Mouse (Mus musculus) adrenal gland, postnatal 25 days (tissue): ENCODE data around the gene Tmtc1. TPM values are rescaled to one million over a fixed set of nuclear protein-coding genes. Genes with fewer than 3 reads are reported as not detected.

ENCODE experiments used
- DNase-seq: peaks from one replicate; pipeline ENCODE4 v3.0.0; 2021; ENCODE audit warnings: mixed read lengths
- total RNA-seq: library from RNA; stranded (reverse); gene quantifications from 2 replicates; pipeline ENCODE4 v1.2.3, GENCODE M21; 2021

Gene Tmtc1
- total RNA-seq, 1 experiment from 2014 or later: 13.1 TPM

DNA sequence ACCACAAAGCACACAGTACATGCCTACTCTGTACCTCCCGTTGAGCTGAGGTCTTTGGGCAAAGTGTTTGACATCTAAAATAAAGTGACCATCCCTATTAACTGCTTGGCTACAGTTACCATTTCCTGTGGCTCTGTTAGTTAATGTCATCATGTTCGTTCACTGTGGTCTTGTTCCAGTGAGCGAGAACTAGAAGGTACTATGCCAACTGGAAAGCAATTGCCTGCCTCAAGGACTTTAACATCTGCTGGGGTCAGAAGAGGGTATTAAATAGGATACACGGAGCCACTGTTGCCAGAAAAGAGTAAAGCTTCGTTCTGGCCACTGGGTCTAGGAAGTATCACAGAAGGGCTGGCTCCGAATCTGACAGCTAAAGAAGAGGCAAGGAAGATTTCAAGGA is 23.8 kb downstream of the Tmtc1 start:
- no peak for DNase-seq

DNA sequence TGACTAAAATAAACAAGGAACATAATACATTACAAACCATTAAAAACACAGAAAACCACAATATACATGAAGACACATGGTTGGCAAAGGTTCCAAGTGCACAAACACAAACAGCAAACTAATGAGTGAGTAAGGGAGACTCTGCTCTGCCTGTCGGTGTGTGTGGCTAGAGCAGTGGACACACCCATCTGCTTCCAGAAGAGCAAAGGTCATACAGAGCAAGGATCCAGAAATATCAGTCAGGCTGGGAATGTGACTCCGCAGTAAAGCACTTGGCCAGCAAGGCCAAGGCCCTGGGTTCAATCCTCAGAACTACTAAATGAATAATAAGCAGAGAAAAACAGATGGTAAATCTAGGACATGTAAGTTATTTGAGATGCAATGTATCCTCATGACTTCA is 27.6 kb downstream of the Tmtc1 start:
- no peak for DNase-seq

DNA sequence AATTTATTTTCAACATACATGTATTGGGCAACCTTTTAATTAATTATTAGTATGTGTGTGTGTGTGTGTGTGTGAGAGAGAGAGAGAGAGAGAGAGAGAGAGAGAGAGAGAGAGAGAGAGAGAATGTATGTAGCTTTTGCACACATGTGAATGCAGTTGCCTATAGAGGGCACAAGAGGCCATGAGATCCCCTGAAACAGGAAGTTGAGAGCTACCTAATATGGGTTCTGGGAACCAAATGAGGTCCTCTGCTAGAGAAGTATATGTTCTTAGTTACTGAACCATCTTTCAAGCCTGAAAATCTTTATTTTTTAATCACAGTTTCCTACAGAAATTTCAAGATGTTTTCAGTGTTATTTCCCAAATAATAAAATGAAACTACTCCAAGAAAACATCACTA is 30.6 kb downstream of the Tmtc1 start:
- no peak for DNase-seq

DNA sequence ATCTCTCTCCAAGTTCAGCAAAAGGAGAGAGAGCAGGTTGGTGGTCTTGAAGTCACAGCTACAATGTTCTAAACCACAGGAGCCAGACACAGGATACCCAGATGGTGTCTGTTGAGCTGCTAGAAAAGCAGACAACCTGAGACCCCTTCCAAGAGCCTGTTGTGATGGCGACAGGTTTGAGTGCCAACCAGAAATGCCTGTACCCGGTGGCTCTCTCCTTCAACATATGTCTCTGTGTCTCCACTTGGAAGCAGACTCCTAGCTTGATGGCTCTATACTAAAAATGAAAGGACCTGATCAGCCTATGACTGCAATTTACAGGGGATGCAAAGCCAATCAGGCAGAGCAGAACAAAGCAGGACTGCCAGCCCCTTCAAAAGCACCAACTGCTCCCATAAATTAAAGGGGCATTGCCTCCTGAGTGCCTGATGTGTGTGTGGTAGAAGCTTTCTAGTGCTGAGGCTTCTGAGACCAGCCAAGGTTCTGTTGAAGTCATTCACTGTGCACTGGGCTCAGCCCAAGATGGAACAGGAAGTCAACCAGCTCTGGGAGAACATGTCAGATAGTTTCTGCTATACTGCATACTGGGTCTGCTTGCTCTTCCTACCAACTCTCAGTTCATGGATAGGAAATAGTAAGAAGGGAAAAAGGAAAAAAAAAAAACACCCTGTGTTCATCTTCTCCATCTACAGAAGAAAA is 37.2 kb downstream of the Tmtc1 start:
- DNase-seq: no peak

DNA sequence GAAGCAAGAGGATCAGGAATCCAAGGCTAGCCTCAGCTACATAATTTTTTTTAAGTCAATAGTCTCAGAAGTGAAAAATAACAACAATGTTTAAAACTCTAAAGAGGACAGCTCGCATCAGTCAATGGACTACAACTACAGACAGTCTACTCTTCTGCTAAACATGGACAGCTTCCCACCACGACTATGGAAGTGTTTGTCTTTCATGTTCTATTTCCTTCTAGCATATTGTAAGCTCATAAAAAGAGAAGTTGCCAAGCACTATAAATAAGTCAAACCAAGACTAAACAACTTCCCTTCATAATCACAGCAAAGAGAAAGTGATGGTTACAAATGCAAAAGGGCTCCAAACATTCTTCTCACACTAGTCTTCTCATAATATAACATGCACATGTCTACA is 38.6 kb downstream of the Tmtc1 start:
- no peak for DNase-seq

DNA sequence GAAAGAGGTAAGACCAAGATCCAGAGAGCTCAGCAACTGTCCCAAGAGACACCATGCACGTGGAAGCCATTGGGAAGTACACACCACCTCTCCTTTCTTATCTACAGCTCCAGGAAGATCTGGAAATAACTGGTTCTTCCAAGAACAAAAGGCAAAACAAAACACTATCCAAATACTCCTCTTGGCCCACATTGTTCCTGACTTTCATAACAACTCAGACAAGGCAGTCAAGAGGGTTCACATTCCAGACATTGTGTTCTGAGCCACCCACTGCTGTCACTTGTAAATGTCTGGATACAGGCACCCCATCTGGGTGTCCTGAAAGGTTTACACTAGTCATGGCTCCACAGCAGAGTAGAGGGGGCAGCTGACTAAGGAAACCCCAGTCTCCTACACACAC is 39.7 kb downstream of the Tmtc1 start:
- DNase-seq: no peak

DNA sequence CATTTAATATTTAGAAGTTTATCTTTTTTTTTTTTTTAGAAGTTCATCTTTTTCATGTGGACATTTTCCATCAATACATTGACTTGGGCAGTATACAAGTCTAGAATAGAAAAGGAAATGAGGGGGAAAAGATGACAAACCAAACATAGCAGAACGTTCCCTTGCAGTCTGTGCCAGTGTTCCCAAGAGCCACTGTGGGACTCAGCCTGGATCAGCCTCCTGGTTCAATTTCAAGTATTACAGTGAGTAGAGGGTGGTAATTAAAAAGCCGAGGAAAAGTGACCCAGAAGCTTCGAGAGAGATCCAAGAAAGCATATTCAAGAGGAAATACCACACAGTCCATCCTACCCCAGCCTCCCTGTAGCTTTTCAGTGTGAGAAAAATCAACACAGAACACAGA is 40.4 kb downstream of the Tmtc1 start:
- no peak for DNase-seq

DNA sequence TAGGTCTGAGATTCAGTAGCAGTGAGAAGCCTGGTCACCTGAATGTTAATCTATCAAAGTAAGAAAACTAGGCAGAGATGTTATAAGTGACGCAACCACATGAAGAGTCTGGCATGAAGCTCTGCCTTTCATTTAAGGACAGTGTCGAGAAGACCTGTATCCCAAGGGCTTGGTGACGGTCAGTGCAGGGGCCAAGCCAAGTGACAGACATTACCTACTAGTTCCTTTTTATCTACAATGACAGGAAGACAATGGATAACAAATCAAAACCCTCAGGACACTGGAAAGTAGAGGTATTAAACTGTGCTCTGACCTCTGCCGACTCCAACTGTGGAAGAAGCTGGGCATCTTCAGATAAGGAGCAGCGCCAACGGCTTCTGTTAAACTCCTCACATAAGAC is 43.2 kb downstream of the Tmtc1 start:
- DNase-seq: no peak

DNA sequence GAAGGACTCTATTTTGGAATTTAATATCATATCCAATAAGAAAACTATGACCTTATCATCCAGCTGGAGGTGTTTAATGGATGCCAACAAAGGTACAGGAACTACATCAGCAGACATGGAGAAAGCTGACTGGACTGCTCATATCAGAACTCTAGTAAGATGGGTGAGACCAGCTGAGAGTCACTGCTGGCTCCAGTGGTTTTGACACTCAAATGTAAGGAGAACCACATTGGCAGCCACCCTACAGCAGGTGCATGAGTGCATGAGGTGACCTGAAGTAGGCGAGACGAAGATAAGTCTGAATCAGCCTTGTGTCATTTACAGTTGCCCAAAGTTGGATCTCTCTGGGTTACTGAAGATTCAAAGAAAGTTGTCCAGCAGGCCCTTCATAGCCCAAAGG is 44.6 kb downstream of the Tmtc1 start:
- DNase-seq: no peak

DNA sequence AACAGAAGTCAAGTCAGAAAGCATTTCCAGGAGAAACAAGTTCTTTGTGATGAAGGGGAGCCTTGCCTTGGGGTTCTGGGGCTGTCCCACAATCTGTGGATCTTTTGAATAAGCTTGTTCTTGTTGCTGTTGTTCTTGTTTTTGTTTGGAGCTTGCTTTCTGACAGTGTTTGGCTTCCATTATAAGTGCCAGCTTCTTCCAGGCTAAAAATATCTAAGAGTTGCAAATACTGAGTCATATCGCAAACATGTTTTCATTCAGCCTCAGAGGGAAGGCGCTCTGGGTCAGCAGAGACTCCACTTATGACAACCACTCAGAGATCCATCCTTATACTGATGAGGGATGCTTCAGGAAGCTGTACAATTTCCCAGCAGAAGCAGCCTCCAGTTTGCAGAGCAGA is 45.3 kb downstream of the Tmtc1 start:
- DNase-seq: no peak

DNA sequence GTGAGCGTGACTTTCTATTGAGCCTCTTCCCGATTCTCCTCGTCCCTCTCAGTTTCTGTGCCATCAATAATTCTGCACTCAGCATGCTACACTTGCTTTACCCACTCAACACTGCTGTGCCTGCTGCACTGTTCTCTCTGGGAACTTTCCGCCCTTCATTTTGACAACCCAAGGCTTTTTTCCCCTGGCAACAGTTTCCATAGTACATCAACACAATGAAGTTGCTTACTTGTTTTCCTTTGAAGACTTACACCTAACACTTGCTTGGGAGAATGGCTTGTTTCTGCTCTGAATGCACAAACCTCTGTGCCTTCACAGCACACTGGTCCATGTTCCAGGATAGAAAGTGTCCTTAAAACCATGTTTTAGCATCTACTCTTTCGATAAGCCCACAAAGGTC is 46.9 kb downstream of the Tmtc1 start:
- DNase-seq: no peak

DNA sequence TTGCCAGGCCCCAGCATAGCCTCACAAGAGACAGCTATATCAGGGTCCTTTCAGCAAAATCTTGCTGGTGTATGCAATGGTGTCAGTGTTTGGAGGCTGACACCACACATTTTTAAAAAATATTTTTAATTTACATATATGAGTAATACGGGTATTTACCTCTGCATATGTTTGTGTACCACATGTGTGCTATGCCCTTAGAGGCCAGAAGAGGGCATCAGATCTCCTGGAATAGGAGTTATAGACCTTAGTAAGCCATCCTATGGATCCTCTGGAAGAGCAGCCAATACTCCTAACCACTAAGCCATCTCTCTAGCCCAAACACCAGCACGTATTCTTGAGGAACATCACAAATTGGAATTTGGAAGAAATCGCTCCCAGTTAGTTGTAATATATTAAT is 48.9 kb downstream of the Tmtc1 start:
- DNase-seq: no peak

DNA sequence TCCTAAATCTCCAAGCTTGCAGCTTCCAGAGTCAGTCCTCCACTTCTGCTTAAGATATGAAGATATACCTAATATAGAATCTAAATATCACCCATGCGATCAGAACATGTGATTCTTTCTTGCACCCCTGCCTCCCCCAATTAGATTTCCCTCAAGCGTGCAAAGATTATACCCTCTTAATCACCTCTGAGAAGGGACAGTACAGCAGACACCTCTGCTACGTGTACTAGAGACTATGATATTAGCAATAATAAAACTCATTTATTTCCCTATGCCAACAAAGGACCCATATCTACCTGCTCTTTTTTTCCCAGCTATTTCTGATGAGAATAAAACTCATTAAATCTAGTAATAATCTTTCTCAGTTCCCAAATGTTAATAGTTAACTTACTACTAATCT is 49.9 kb downstream of the Tmtc1 start:
- DNase-seq: no peak

DNA sequence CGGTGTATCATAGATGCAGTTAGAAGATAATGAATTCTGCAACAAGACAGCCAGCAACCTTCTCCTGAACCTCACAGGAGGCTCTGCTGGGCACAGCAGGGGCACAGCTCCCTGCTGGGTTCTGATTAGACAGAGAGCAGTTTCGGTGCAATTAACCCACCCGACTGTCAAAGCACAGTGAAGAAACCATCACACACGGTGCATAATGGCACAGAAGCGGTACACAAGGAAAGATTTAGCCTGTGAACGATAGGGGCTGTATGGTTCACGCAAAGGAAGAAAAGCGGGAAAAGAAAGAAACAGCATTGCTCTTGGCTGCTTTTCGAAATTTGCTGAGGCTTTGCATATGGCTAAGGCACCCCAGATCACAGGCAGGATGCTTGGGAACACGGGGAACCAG is 52.0 kb downstream of the Tmtc1 start:
- no peak for DNase-seq

DNA sequence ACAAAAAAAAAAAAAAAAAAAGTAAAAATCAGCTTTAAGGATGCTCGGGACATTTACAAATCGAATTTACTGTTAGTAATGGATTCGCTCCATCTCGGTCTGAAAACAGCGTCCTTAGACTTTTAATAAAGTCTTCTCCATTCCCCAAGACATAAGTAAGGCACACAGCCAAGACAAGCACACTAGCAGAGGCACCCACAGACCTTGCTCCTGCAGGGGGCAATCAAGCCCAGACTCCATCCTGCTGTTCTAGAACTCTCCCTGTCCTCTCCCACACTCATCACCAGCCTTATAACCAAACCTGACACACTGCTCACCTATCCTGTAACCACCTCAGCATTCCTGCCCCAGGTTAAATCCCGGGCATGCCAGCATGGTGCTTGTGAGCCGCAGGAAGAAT is 52.9 kb downstream of the Tmtc1 start:
- DNase-seq: no peak

DNA sequence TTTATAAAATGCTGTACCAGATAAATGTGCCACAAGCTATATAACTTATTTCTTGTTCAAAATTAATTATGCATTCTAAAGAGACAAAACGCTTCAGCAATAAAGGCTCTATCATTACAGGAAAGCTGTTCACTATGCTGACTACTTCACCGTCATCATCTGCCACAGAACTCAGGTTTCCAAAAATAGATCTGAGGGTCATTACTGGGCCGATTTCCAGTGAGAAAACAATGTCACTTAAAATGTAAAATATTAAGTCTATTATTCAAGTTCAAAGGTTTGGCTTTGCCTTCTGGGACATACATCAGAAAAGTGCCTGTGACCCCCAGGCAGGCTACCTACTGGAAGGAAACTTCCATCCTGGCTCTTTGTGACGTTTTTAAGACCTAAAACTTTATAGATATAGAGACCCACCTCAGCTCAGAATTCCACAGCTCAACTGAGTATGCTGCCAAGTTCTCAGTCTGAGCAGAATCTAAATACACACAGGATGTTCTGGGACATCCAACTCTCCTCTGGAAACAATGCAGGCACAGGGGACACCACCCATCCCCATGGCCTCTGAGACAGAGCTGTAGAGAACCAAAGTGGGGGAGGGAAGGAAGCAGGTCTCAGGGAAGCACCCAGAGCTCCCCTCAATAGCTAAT is 53.4 kb downstream of the Tmtc1 start:
- no peak for DNase-seq

DNA sequence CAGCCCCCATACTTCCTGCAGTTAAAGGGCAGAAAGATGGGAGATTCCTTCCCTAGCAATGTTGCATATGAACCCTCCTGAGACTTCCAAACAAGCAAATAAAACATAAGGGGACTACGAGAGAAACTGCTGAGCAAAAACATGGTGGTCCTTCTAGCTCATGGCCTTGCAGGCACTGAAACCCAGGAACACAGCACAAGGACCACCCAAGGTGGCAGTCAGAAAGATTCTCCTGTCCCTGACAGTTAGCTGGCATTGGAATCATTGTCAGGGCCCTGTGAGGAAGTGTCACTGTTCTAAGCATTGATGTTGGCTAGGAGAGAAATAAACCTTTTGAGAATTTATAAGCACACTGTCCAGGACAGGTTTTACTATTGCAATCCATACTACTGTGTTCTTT is 56.2 kb downstream of the Tmtc1 start:
- no peak for DNase-seq

DNA sequence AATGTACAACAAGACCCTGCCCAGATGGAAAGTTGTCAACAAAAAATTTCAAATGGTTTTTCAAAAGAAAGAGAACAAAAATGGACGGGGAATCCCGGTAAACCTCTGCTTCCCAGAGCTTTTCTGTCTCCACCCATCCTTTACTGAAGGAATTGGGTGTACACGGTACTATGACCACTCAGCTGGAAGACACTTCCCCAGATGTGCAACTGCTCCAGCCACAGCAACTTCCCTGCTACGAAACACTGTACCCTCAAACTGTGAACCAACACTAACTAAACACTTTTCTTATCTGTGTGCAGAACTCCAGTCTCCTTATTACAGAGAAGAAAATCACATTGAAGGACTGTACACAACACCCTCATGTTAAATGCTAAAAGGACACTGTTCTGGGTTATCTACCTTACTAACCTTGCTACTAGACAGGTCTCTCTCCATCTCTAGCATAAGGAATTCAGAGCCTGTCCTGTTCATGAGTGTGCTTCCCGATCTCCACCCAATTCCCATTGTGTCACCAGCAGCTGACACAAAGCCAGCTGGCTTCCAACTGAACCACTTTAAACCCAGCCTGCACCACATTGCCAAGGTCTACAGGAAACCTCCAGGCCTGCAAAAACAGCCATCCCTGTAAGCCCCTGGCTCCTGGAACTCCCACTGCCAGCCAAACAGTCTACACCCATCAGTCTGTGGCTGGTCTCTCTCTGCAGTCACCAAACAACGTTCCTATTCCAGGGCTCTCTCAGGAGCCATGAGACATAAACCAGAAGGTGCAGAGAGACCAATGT is 59.9 kb downstream of the Tmtc1 start:
- peak; percentile 56 for DNase-seq

DNA sequence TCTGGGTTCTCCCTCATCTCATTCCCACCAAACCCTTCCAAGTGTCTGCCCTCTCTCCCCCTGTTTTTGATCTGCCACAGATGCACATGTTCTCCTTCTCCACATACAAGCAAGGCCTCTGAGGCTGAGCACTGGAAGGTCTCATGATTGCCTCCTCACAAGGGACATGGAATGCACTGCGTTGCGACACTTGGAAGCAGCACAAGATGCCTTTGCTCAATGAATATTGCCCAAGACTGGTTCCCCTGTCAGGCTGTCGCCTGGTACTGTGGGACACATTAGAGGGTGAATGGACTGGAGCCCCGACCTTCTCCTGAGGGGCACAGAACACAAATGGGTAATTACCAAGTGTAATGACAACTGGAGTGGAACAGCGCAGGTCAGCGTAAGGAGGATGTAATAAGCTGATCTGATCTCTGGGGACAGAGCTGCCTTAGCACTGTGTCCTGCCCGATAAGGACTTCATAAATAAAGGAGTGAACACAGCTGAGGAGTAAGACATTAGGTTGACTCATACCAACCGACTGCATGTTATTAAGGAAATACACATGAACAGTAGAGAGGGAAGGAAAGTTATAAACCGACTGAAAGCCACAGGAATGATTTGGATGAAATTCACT is 62.9 kb downstream of the Tmtc1 start:
- DNase-seq: peak; percentile 21

DNA sequence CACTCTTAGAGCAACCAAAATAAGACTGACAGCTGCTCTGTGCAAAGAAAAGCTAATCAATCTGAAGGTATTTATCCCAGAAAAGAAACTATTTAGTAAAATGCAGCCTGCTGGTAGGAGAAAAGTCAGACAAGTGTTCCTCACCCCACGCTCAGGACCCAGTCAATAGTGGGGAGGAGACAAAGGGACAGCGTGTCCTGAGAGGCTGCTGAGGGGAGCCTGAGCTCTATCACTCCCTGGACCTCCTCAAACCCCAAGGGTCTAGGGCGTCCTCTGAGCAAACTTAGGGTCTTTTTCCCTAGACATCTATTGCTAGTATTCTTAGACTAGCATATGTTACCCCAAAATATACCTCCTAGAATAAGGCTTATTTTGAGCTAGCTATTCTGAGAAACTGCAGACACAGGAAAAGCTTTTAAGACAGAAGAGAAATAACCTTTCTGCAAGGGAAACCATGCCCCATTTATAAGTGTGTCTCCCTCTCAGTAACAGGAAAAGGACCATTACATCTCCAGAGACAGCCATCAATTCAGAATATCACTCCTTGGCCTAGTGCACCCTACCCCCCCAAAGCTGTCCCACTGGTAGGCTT is 68.5 kb downstream of the Tmtc1 start:
- DNase-seq: no peak

DNA sequence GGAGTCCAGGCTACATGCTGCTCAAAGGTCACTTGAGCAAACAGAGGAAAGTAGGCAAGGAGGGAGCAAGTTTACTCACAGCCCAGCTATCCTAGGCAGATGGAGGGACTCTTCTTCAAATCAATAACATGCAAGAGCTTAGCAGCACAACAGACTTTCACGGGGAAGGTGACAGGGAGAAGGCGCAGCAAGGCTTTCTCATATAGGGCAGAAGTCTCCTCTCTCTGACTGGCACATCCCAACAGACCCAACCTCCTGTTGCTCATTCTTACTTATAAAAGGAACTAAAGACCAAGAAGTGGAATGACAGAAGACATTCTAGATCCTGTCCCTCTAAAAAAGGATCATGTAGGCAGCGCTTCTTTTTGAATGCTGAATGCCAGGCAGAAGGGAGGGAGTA is 69.2 kb downstream of the Tmtc1 start:
- no peak for DNase-seq

DNA sequence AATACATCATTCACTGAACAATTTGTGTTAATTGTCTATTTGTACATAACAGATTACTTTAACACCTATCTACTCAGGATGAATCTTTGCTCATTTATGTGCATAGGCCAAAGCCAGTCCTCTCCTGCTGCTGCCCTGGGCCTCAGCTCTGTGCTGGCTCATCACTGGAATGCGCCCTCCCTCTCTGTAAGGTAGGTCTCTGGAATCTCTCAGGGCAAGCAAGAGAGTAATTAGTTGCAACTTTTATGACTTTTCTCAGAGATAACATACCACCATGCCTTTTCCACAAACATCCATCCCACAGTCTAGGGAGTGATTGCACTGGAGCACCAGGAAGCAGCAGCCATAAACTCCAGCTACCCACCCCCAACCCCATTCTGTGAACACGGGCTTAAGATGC is 70.7 kb downstream of the Tmtc1 start:
- DNase-seq: no peak

DNA sequence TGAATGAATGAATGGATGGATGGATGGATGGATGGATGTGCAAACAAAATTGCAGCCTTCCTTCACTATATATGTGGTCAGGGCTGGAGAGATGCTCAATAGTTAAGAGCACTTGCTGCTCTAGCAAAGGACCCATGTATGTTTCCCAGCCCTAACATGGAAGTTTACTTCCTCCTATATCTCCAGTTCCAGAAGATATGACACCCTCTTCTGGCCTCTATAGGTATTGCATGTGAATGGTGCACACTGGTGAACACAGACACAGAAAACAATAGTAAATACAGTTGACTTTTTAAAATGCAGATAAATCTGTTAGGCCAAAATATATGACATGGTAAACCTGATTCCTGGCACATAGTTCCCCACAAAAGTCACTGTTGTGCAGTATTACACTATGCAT is 73.0 kb downstream of the Tmtc1 start:
- DNase-seq: no peak
